Mouse (Mus musculus): ENCODE measurements around the gene Prps1l1.

Prps1l1 gene

DNA sequence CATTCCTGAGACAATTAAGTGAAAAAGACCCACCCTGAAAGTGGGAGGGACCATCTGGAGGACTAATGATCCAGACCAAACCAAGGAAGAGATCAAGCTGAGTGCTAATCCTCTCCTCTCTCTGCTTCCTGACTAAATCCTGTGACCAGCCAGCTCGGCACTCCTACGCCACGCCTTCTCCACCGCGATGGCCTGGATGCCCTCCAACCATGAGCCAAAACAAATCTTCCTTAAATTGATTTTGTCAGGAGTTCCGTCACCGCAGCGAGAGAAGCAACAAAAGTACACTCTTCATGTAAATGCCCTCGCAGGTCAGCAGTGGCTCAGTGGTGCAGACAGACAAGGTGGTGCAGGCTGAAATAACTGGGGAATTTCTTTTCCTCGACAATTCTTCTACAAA, 37.5 kb downstream of the Prps1l1 start:
- in situ Hi-C loops (cut with MboI; ENCODE audit: low sequenced_read_pairs) = no loop called here

DNA sequence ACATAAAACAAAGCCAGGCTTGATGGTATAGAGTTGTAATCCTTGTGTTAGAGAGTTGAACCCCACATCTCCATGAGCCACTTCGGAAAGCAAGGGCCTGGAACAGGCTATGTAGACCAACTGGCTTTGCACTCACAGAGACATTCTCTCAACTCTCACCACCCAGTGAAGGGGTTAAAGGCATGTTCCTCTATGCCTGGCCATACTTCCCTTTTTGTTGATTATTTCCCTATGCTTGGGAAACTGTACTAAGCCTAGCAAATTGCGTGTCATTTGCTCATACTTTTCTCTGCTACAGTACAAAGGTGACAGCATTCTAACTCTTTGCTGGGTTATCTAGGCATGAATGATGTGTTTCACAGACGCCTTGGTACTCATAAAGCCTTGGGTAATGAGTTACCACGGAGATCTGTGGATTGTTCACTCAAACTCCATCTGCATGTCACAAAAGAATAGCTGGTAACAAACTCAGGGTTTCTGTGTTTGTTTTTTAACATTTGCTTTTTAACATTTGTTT, 41.4 kb downstream of the Prps1l1 start:
- in situ Hi-C loops (cut with MboI; ENCODE audit: low sequenced_read_pairs) = no loop called here

DNA sequence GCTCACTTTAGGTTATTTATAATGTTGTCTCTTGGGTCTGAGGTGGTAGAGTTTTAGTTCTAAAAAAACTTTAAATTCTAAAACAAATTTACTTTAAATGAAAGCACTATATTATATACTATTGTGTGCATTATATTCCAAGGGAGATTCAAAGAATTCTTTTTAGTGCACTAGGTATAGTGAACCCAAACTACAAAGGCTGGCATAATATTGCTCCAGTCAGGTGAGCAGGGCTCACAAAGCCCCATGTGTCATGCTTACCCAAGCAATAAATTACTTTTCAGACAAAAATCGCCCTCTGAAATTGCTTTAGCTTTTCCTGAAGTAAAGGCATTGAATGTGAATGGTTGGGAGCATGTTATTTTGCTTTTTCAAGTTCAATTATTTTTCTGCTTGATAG, 43.0 kb downstream of the Prps1l1 start:
- in situ Hi-C loops (cut with MboI; ENCODE audit: low sequenced_read_pairs) = no loop called here

All from CH12F3 (cell line).